Mouse (Mus musculus): ENCODE results near the gene Rapgef1.
A peak's percentile ranks its signal among the peaks of the same experiment; 100 is the strongest.

Rapgef1 gene

GRCm38 (mm10) chr2:29645071-29645628 lies 25.6 kb downstream of the Rapgef1 start:
- no peak for DNase-seq

GRCm38 (mm10) chr2:29646613-29647012 lies 27.1 kb downstream of the Rapgef1 start:
- DNase-seq = no peak

- no peak for DNase-seq
Measured at GRCm38 (mm10) chr2:29647162-29647561, 27.6 kb downstream of the Rapgef1 start.

- no peak for DNase-seq
Measured at GRCm38 (mm10) chr2:29647808-29648207, 28.3 kb downstream of the Rapgef1 start.

GRCm38 (mm10) chr2:29648956-29649794 lies 29.7 kb downstream of the Rapgef1 start:
- no peak for DNase-seq

GRCm38 (mm10) chr2:29649795-29650457 lies 30.4 kb downstream of the Rapgef1 start:
- DNase-seq = no peak

GRCm38 (mm10) chr2:29651876-29652275 lies 32.4 kb downstream of the Rapgef1 start:
- DNase-seq = no peak

GRCm38 (mm10) chr2:29655433-29655832 lies 35.9 kb downstream of the Rapgef1 start:
- DNase-seq = no peak

GRCm38 (mm10) chr2:29656095-29656494 lies 36.6 kb downstream of the Rapgef1 start:
- no peak for DNase-seq

- no peak for DNase-seq
Measured at GRCm38 (mm10) chr2:29657089-29657488, 37.6 kb downstream of the Rapgef1 start.

- DNase-seq = no peak
Measured at GRCm38 (mm10) chr2:29661751-29662191, 42.3 kb downstream of the Rapgef1 start.

- no peak for DNase-seq
Measured at GRCm38 (mm10) chr2:29663260-29663877, 43.8 kb downstream of the Rapgef1 start.

GRCm38 (mm10) chr2:29665421-29665820 lies 45.9 kb downstream of the Rapgef1 start:
- DNase-seq = no peak

GRCm38 (mm10) chr2:29666589-29666988 lies 47.1 kb downstream of the Rapgef1 start:
- peak; percentile 72 for DNase-seq

- no peak for DNase-seq
Measured at GRCm38 (mm10) chr2:29667109-29667508, 47.6 kb downstream of the Rapgef1 start.

GRCm38 (mm10) chr2:29668011-29668691 lies 48.6 kb downstream of the Rapgef1 start:
- no peak for DNase-seq

- DNase-seq = no peak
Measured at GRCm38 (mm10) chr2:29668963-29669362, 49.4 kb downstream of the Rapgef1 start.

- no peak for DNase-seq
Measured at GRCm38 (mm10) chr2:29669711-29670110, 50.2 kb downstream of the Rapgef1 start.

GRCm38 (mm10) chr2:29670231-29670991 lies 50.9 kb downstream of the Rapgef1 start:
- DNase-seq = no peak

- no peak for DNase-seq
Measured at GRCm38 (mm10) chr2:29671374-29671773, 51.9 kb downstream of the Rapgef1 start.

GRCm38 (mm10) chr2:29671856-29672255 lies 52.3 kb downstream of the Rapgef1 start:
- DNase-seq = no peak
